Mouse (Mus musculus): ENCODE data around the gene Prkci.

DNA sequence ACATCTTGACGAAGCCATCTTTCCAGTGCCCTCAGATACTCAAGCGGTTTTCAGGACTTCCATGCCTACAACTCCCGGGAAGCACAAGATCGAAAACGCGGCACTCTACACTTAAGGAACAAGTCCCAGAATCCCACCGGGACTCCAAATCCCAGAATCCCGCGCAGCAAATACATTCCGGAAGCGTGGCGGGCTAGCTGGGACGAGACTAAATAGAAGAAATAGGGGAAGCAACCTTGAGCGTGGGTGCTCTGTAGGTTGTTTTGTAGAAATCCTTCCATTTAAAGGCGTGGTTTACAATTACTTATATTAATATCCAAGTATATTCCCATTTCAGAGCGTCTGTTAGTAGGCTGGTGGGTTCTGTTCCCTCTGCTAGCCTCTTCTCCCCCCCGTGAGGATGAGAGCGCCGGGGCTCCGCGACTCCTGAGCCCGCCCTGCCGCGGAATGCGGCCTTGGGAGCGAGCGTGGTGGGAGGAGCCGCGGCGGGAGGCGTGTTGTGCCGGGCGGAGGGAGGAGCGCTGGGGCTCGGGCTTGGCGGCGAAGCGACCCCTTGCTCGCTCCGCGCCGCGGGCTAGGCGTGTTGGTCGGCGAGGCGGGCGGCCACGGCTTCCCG lies at the start of gene Prkci:
- no peak for TF ChIP-seq CTCF (IDR thresholded peaks at IDR 0.05; ENCODE audit: insufficient read depth, low read length)
- TF ChIP-seq POLR2A (IDR thresholded peaks at IDR 0.05; ENCODE audit: borderline replicate concordance, extremely low read depth, low read depth, low read length) = peak; percentile 72; the same call in 1 of the 2 replicates
